Comparison of ENCODE assay signal across 8 mouse cellular contexts in the genomic region with DNA sequence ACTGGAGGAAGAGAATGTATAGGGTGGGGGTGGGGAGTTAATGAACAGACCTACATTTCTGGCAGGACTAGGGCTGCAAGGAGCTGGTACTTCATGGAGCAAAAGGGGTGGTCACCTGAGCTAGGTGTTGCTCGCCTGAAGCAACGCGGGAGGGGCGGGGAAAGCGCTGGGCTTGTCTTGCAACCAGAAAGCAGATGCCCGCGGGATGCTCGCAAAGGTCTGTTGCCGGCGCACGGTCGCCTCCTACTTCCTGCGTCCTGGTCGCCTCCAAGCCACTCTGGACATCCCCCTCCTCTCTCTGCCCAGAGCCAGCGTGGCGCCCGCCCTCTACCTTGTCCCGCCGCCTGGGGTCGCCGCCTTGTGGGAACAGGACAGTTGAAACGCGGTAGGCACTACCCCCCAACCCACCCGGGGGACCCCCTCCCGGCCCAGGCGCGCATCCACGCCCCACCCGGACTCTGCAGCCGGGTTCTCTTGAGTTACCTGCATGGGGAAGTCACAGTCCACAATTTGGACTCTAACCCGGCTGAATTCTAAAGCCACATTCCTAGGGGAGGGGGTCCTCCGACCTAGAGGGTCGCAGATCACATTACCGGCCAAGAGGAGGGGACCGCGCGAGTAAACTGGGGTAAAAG. TPM values are rescaled to one million over a fixed set of nuclear protein-coding genes. Genes with fewer than 3 reads are reported as not detected.
DNase-seq lines count a peak whose midpoint lies in the region; ATAC-seq and TF ChIP-seq lines count a peak whose summit lies in the region.

No protein-coding gene starts in this region.

- peak overlapping the region; percentile 90 for H3K9ac ChIP-seq in hindbrain, postnatal 0 days (replicated peaks; ENCODE audit: low read length)
- peak overlapping the region; percentile 71 for H3K9ac ChIP-seq in liver, embryonic 11.5 days (ENCODE audit: low read depth, low read length)

- H3K9me3 ChIP-seq in hindbrain, postnatal 0 days (ENCODE audit: low read length), result no peaks in the 10 kb centered on the region
- H3K9me3 ChIP-seq in liver, embryonic 11.5 days (ENCODE audit: control insufficient read depth, low read length), result no peaks in the 10 kb centered on the region

- ATAC-seq in erythroid progenitor cell, adult 5-6 weeks (replicated peaks; ENCODE audit: low FRiP score, poor library complexity, severe bottlenecking), result 0 out of 2 replicates have a peak, but pooled peaks have one; percentile 15
- peak; percentile 48 for ATAC-seq in hindbrain, postnatal 0 days
- ATAC-seq in liver, embryonic 11.5 days (replicated peaks; ENCODE audit: low FRiP score), result peak; percentile 13; the same call in 1 of the 2 replicates

- intact Hi-C loops in left cerebral cortex, postnatal 10 days (cut with DNase I), result loop anchor here (5.0 kb wide), 1 partner anchor 34 kb away; no protein-coding TSS in a partner anchor

- H3K4me3 ChIP-seq in hindbrain, postnatal 0 days (ENCODE audit: low read length), result peak overlapping the region; percentile 99
- H3K4me3 ChIP-seq in liver, embryonic 11.5 days (ENCODE audit: low read depth, low read length), result peak overlapping the region; percentile 98

- peaks cover 3% of the 10 kb centered on the region; the same call in 1 of the 2 replicates for H3K36me3 ChIP-seq in hindbrain, postnatal 0 days (ENCODE audit: insufficient read depth, low read length)
- peaks cover 7% of the 10 kb centered on the region; the same call in 1 of the 2 replicates for H3K36me3 ChIP-seq in liver, embryonic 11.5 days (ENCODE audit: control insufficient read depth, insufficient read depth, low read length)

- H3K27me3 ChIP-seq in hindbrain, postnatal 0 days (ENCODE audit: insufficient read depth, low read length), result no peaks in the 10 kb centered on the region
- 0 out of 2 replicates have a peak, but pooled peaks cover 3% of the 10 kb centered on the region for H3K27me3 ChIP-seq in liver, embryonic 11.5 days (replicated peaks; ENCODE audit: control insufficient read depth, insufficient read depth, low read length)

- peak; percentile 7 to 65 for DNase-seq in left cerebral cortex, postnatal 10 days (ENCODE audit: extremely low spot score in 1 of 2, low spot score in 2 of 2)
- no peak for DNase-seq in left cerebral cortex, adult 11 months (ENCODE audit: low spot score)
- DNase-seq in adrenal gland, postnatal 14 days, result peak; percentile 44
- DNase-seq in hindbrain, postnatal 0 days (ENCODE audit: low spot score), result peak; percentile 40
- DNase-seq in liver, embryonic 11.5 days (ENCODE audit: low spot score), result peak; percentile 68
- DNase-seq in natural killer cell, adult 2 months (ENCODE audit: low spot score in 2 of 2), result peak; percentile 20 to 29
- DNase-seq in urinary bladder, postnatal 14 days (ENCODE audit: low spot score), result peak; percentile 32

- WGBS in hindbrain, postnatal 0 days, result under 1% methylated on average over 35 of the region's 37 CpGs
- WGBS in liver, embryonic 11.5 days, result 0% methylated on average over 33 of the region's 37 CpGs

- H3K27ac ChIP-seq in hindbrain, postnatal 0 days, result no peak overlapping the region
- H3K27ac ChIP-seq in liver, embryonic 11.5 days (ENCODE audit: low read depth, low read length), result peak overlapping the region; percentile 28; the same call in 1 of the 2 replicates

- peak; percentile 23; the same call in 1 of the 2 replicates for TF ChIP-seq CTCF in hindbrain, postnatal 0 days (IDR thresholded peaks at IDR 0.05; ENCODE audit: low read depth)

- 0 out of 2 replicates have a peak, but pooled peaks cover 4% of the 10 kb centered on the region for H3K4me1 ChIP-seq in hindbrain, postnatal 0 days (ENCODE audit: insufficient read depth, low read length)
- peaks cover 23% of the 10 kb centered on the region for H3K4me1 ChIP-seq in liver, embryonic 11.5 days (replicated peaks; ENCODE audit: control insufficient read depth, insufficient read depth, low read length)

- peak overlapping the region; percentile 91 for H3K4me2 ChIP-seq in hindbrain, postnatal 0 days (ENCODE audit: low read depth, low read length)
- peak overlapping the region; percentile 100 for H3K4me2 ChIP-seq in liver, embryonic 11.5 days

RNA-seq across cellular contexts. Expression of a gene that starts 0.9 kb away (rescaled TPM):
- total RNA-seq in left cerebral cortex, postnatal 10 days (2021), result 10 to 100 TPM; 34.8 to 34.9 TPM
- 30.1 and 30.3 TPM in 2 replicates for total RNA-seq in adrenal gland, postnatal 14 days (2021)
- 7.9 and 8.8 TPM in 2 replicates for total RNA-seq in erythroid progenitor cell, adult 5-6 weeks (2015; ENCODE audit: low replicate concordance)
- total RNA-seq in erythroid progenitor cell, adult 5-6 weeks (2017; ENCODE audit: low replicate concordance), result 7.3 and 8.0 TPM in 2 replicates
- total RNA-seq in hindbrain, postnatal 0 days (2014; rRNA removed), result 12.8 and 18.3 TPM in 2 replicates
- polyA plus RNA-seq in hindbrain, postnatal 0 days (2015; fragmentation: Nextera tagmentation; extraction: Ambion mirVana), result 8.4 and 9.3 TPM in 2 replicates
- polyA plus RNA-seq in liver, embryonic 11.5 days (2014; fragmentation: Nextera tagmentation; extraction: Ambion mirVana), result 19.9 TPM in 2 replicates
